Mouse (Mus musculus): Measurements from ENCODE around the gene Col6a6.

GRCm38 (mm10) chr9:105780696-105781095 is 47.3 kb downstream of the Col6a6 start:
- no peak for TF ChIP-seq CTCF (IDR thresholded peaks at IDR 0.05; ENCODE audit: extremely low read depth, insufficient read length, insufficient replicate concordance, low read depth, low read length)
- TF ChIP-seq POLR2A (IDR thresholded peaks at IDR 0.05; ENCODE audit: low read depth, low read length): no peak

All from small intestine, adult 2 months (tissue).